Mouse (Mus musculus) adrenal gland, postnatal 14 days (tissue): ENCODE measurements at regions not wholly inside any gene's neighbourhood (a gene's known extent, or its start where the extent isn't known, plus 50 kb on each side); places are given as distances from the start of the nearest gene placed in this dataset.

Experiments
- DNase-seq: peaks from one replicate; pipeline ENCODE4 v3.0.0; 2021; ENCODE audit warnings: mixed read lengths

GRCm38 (mm10) chr2:173368899-173369298, 92.6 kb upstream of the Pmepa1 start:
- no peak for DNase-seq

DNA sequence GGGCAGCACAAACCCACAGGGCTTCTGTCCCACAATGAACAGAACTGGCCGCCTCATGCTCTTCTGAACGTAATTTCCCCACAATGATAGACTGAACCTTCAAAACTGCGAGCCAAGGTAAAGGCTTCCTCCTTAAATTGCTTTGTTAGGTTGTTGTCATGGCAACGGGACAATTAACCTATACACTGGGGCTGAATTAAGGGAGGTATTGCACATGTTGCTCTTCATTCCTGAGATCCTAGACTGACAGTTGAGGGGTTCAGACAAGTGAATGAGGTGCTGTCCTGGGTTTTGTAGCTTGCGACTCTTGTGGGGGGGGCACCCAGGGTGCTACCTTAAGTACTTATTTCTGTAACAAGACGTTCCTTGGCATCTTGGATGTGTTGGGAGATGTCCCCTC, 100.6 kb upstream of the Pmepa1 start:
- no peak for DNase-seq

DNA sequence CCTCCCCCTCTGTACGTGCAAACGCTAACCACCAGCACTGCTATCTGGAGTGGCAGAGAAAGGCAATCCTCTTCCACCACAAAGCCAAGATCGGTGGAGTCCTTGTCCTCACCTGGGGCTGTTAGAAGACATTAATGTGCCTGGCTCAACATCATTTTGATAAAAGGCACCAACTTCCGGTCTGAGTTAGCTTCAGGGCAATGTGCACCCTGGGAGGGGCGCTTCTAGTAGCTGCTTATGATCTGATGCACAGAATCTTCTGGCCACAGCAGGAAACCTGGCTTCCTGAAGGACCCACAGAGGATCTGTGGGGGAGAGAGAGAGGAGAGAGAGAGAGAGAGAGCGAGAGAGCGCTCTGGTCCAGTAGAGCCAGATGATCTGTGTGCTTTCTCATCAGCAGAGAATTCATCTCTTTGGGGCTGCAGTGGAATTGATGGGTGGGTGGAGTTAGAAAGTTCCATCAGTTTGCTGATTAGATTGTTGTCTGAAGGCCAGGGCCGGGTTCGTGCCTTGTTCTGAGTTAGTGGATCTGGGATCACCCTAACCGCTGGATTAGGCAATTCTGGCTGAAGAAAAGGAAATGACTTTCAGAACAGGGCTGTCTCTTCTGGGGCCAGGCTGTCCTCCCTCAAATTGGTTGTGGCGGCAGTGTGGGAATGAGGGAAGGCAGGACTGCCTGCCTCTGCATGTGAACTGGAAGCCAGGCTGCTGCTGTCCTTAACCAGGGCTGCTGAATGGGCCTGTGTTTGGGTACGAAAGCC, 101.3 kb upstream of the Pmepa1 start:
- DNase-seq: peak; percentile 33

DNA sequence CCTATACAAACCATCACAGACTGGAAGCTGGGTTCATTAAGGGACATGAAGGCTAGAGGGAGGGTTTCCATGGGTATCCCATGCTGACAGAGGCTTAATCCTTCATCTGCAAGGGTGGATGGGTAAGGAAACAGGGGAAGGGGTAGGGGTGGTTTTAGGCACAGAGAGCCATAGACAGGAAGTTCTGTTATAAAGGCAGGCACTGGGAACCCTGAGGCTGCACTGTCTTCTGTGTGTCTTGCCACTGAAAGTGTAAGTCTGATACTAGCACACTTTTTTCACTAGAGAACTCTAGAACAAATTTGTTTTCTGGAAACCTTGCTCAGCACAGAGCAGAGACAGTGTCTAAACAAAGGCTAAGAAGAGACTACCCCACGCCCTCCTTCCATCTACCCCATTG, 103.4 kb upstream of the Pmepa1 start:
- DNase-seq: no peak

DNA sequence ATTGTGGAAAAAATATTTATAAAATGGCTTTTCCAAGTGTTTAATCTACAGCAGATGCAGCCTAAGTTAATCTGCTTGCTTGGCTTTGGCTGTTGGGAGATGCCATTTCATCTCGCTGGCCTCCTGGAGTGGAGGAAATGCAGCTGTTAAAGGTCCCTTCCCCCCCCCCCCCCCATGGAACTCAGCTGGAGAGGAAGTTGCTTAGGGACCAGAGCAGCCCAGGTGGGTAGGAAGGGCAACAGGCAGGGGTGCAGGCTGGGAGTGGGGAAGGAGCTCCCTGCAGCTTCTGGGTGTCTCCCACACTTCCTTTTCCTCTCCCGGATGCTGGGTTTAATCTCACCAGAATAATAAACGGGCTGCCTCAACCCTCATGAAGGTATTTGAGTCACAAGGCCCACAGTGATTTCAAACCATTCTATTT, 104.0 kb upstream of the Pmepa1 start:
- no peak for DNase-seq

DNA sequence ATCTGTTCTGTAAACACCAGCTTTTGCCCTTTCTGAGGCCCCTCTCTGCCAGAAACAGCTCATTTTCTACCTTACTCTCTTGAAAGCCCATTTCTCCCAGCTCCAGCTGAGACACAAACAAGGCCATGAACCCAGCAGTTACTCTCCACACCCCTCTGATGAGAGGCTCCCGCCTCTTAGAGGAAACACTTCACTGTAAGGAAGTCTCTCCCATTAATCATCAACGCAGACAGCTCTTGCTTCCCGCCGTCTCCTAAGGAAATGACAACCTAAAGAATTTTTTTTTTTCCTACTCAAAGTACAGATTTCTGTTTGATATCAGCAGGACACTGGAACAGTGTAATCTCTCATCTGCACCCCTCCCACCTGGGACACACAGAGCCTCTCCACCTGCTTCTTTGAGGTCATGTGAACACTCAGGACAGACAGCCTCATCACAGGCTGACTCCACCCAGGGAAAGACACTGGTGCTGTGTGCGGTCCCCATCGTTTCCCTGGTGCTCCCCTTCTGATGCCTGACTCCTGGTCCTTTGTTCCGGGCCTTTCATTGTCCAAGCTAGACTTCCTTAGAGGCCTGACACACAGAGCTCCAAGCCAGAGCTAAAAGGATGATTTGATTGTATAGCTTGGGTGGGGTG, 106.0 kb upstream of the Pmepa1 start:
- no peak for DNase-seq

DNA sequence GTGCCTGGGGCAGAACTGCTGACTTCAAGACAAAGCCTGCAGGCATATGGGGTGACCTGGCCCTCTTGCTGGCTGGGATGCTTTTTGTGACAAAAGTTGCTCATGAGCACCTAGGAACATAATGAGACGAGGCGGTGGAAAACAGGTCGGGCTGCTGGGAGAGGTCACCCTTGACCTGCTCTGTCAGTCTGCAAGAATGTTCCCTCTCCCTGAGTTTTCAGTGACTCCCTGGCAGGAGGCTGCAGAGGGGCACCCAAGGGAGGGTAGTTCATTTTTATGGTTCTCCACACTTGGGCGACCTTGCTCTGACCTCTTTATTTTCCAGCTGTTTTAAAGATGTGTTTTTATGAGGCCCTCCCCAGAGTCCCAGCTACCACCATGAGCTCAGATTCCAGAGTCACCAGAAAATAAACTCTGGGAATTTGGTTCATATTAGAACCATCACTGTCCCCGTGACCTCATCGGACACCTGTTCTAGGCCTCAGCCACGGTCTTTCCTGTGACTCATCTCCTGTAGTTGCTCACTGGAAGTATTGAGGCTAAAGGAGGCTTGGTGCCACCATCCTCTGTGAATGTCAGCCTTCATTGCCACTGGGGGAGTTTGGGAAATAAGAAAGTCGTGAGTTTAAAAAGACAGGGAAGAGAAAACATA, 108.7 kb upstream of the Pmepa1 start:
- no peak for DNase-seq

- peak; percentile 65 for DNase-seq
Measured at GRCm38 (mm10) chr2:173385722-173386141, 109.4 kb upstream of the Pmepa1 start.

GRCm38 (mm10) chr2:173388140-173388539, 111.8 kb upstream of the Pmepa1 start:
- no peak for DNase-seq

DNA sequence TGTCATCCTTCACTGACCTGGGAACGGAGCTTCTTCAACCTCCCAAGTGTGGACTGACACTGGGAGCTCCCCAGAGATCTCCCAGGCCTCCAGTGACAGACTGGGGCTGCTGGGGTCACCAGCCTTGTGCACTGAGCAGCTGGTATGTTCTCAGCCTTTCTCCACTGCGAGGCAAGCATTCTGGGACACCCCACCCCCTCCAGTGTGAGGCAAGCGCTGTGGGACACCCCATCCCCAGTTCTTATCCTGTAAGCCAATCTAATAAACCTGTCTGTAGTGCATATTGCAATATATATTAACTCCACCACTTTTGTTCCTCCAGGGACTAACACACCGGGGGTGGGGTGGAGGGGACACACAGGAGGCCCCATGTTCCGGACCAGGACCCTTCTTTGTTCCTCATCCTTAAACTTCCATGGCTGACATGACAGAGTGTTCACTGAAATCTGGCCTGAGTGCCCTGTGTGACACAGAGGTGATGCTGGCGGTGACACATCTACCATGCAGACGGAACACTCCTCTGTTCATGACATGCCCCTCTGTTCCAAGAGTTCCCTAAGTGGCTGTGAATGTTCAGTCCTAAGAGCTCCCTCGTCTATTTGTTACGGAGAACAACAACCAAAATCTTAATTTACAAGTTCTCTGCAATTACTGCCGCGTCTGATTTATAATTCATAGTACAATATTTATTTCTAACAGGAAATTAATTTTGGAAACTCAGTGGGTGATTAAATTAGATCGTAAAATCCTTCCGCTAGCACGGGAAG, 116.4 kb upstream of the Pmepa1 start:
- DNase-seq: no peak

GRCm38 (mm10) chr2:173393324-173393592, 116.9 kb upstream of the Pmepa1 start:
- no peak for DNase-seq

- no peak for DNase-seq
Measured at GRCm38 (mm10) chr2:173395526-173395925, 119.2 kb upstream of the Pmepa1 start.

- DNase-seq: no peak
Measured at GRCm38 (mm10) chr2:173397846-173398331, 121.6 kb upstream of the Pmepa1 start.

- DNase-seq: no peak
Measured at GRCm38 (mm10) chr2:173405629-173406028, 116.8 kb upstream of the 1700021F07Rik start.

GRCm38 (mm10) chr2:173406344-173407094, 115.9 kb upstream of the 1700021F07Rik start:
- DNase-seq: no peak

DNA sequence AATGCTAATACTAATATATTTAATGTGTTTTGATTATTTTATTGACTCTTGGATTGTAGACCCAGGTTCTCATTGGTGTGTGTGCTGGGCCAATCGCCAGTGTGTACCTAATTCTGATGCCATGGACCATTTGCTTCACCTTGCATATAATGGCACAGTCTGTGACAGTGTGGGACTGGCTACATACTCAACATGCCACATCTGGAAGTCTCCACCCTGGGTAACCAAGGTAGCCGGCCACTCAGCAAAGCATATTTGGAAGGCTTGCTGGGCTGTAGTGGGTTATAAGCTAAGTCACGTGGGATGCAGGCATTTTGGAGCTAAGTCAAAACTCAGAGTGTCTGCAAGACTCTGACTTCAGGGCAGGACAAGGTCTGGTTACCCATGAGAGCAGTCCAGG, 115.3 kb upstream of the 1700021F07Rik start:
- DNase-seq: no peak

DNA sequence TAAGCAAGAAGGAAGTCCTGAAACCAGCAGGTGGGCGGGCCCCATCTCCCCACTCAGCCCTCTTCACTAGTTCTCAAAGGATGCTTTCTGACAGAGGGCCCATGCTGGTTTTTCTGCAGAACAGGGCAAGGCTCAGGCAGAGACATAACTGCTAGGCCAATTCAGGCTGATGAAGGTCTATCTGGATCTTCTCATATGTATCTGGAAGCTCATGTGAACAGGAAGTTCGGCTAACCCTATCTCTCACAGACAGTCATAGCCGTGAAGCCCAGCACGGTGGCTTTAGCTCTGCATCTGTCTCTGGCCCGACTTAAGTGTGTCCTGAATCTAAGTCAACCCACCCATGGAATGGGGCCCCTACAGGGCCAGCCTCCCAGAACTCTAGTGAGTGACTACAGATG, 113.7 kb upstream of the 1700021F07Rik start:
- DNase-seq: no peak

- no peak for DNase-seq
Measured at GRCm38 (mm10) chr2:173409433-173409832, 113.0 kb upstream of the 1700021F07Rik start.

- DNase-seq: peak; percentile 74
Measured at GRCm38 (mm10) chr2:173413906-173414656, 108.3 kb upstream of the 1700021F07Rik start.

DNA sequence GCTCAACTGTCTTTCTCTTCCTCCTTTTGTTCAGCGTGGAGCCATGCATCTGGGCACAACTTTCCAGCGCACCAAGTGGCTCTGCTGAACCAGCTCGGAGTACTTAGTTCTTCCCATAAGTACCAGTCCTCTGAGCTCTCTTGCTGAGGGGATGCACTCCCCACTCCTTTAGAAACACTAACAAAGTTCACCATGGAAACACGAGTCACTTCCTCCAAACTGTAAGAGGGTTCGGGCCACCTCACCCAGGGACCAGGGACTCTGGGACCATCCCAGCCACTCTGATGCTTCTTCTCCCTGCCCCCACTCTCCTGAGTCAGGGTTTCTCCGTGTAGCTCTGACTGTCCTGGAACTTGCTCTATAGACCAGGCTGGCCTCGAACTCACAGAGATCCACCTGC, 107.0 kb upstream of the 1700021F07Rik start:
- no peak for DNase-seq

- peak; percentile 46 for DNase-seq
Measured at GRCm38 (mm10) chr2:173416921-173417320, 105.5 kb upstream of the 1700021F07Rik start.
